Mouse (Mus musculus): ENCODE results near the gene Cpsf4l. TPM values are rescaled to one million over a fixed set of nuclear protein-coding genes. Genes with fewer than 3 reads are reported as not detected.

Gene Cpsf4l
- polyA plus RNA-seq, 2 experiments: 0.02 to 0.11 TPM

- peaks cover 13 to 22% of the 10 kb centered on the region in 2 experiments for H3K4me1 ChIP-seq (replicated peaks; ENCODE audit: control insufficient read depth in 2 of 2, insufficient read depth in 2 of 2, low read length in 1 of 2)
- no peaks in the 10 kb centered on the region for H3K9me3 ChIP-seq (ENCODE audit: control insufficient read depth, low read length)
- H3K9ac ChIP-seq (replicated peaks): no peak overlapping the region
- peaks cover 33% of the 10 kb centered on the region for H3K36me3 ChIP-seq (replicated peaks; ENCODE audit: control insufficient read depth, insufficient read depth, low read depth)
- no peaks in the 10 kb centered on the region for H3K27me3 ChIP-seq (ENCODE audit: control insufficient read depth, insufficient read depth, low read length)
- ATAC-seq (ENCODE audit: insufficient read depth): no peak
- DNase-seq (ENCODE audit: low read depth in 3 of 3, low spot score in 3 of 3): no peak
- no peak for TF ChIP-seq EP300 (IDR thresholded peaks at IDR 0.05; ENCODE audit: low read depth)
- TF ChIP-seq CTCF (IDR thresholded peaks at IDR 0.05; ENCODE audit: low read depth): no peak
- H3K4me3 ChIP-seq (ENCODE audit: insufficient read depth in 1 of 2, low read depth in 2 of 2, low read length in 2 of 2): no peak overlapping the region
- no peak overlapping the region for H3K27ac ChIP-seq
- no peak overlapping the region for H3K4me2 ChIP-seq (ENCODE audit: low read depth)
- WGBS (ENCODE audit: insufficient replicate concordance): 68% methylated on average over 3 of the region's 3 CpGs
Measured at GRCm38 (mm10) chr11:113730879-113731278, 21.1 kb upstream of the Cpsf4l start.

GRCm38 (mm10) chr11:113729917-113730316 lies 20.1 kb upstream of the Cpsf4l start:
- H3K4me3 ChIP-seq (ENCODE audit: insufficient read depth in 1 of 2, low read depth in 2 of 2, low read length in 2 of 2): no peak overlapping the region
- DNase-seq (ENCODE audit: low read depth in 3 of 3, low spot score in 3 of 3) (no peak), ATAC-seq (ENCODE audit: insufficient read depth) (no peak)
- H3K27me3 ChIP-seq (ENCODE audit: control insufficient read depth, insufficient read depth, low read length): no peaks in the 10 kb centered on the region
- H3K36me3 ChIP-seq (replicated peaks; ENCODE audit: control insufficient read depth, insufficient read depth, low read depth): peaks cover 30% of the 10 kb centered on the region
- no peaks in the 10 kb centered on the region for H3K9me3 ChIP-seq (ENCODE audit: control insufficient read depth, low read length)
- no peak for TF ChIP-seq EP300 (IDR thresholded peaks at IDR 0.05; ENCODE audit: low read depth)
- TF ChIP-seq CTCF (IDR thresholded peaks at IDR 0.05; ENCODE audit: low read depth): no peak
- no peak overlapping the region for H3K27ac ChIP-seq
- peaks cover 13 to 18% of the 10 kb centered on the region in 2 experiments for H3K4me1 ChIP-seq (replicated peaks; ENCODE audit: control insufficient read depth in 2 of 2, insufficient read depth in 2 of 2, low read length in 1 of 2)
- H3K9ac ChIP-seq (replicated peaks): no peak overlapping the region
- 69% methylated on average over 8 of the region's 8 CpGs for WGBS (ENCODE audit: insufficient replicate concordance)
- H3K4me2 ChIP-seq (ENCODE audit: low read depth): no peak overlapping the region

GRCm38 (mm10) chr11:113729239-113729638 lies 19.4 kb upstream of the Cpsf4l start:
- TF ChIP-seq CTCF (IDR thresholded peaks at IDR 0.05; ENCODE audit: low read depth) (no peak), EP300 (IDR thresholded peaks at IDR 0.05; ENCODE audit: low read depth) (no peak)
- Histone ChIP-seq H3K27me3 (ENCODE audit: control insufficient read depth, insufficient read depth, low read length) (no peaks in the 10 kb centered on the region), H3K4me3 (ENCODE audit: insufficient read depth in 1 of 2, low read depth in 2 of 2, low read length in 2 of 2) (no peak overlapping the region), H3K27ac (no peak overlapping the region), H3K4me1 (replicated peaks; ENCODE audit: control insufficient read depth in 2 of 2, insufficient read depth in 2 of 2, low read length in 1 of 2) (peaks cover 9 to 13% of the 10 kb centered on the region in 2 experiments), H3K9ac (replicated peaks) (no peak overlapping the region), H3K9me3 (ENCODE audit: control insufficient read depth, low read length) (no peaks in the 10 kb centered on the region), H3K4me2 (ENCODE audit: low read depth) (no peak overlapping the region), H3K36me3 (replicated peaks; ENCODE audit: control insufficient read depth, insufficient read depth, low read depth) (peaks cover 30% of the 10 kb centered on the region)
- WGBS (ENCODE audit: insufficient replicate concordance): 91% methylated on average over 21 of the region's 21 CpGs
- no peak for DNase-seq (ENCODE audit: low read depth in 3 of 3, low spot score in 3 of 3)
- no peak for ATAC-seq (ENCODE audit: insufficient read depth)

GRCm38 (mm10) chr11:113727992-113728391 lies 18.2 kb upstream of the Cpsf4l start:
- 87% methylated on average over 6 of the region's 6 CpGs for WGBS (ENCODE audit: insufficient replicate concordance)
- no peak overlapping the region for H3K4me3 ChIP-seq (ENCODE audit: insufficient read depth in 1 of 2, low read depth in 2 of 2, low read length in 2 of 2)
- DNase-seq (ENCODE audit: low read depth in 3 of 3, low spot score in 3 of 3) (no peak), ATAC-seq (ENCODE audit: insufficient read depth) (no peak)
- no peaks in the 10 kb centered on the region for H3K9me3 ChIP-seq (ENCODE audit: control insufficient read depth, low read length)
- no peak overlapping the region for H3K9ac ChIP-seq (replicated peaks)
- H3K36me3 ChIP-seq (replicated peaks; ENCODE audit: control insufficient read depth, insufficient read depth, low read depth): peaks cover 30% of the 10 kb centered on the region
- no peak overlapping the region for H3K4me2 ChIP-seq (ENCODE audit: low read depth)
- no peaks in the 10 kb centered on the region for H3K27me3 ChIP-seq (ENCODE audit: control insufficient read depth, insufficient read depth, low read length)
- peaks cover 0 to 1% of the 10 kb centered on the region in 2 experiments; a peak in 2 of 4 replicates for H3K4me1 ChIP-seq (replicated peaks; ENCODE audit: control insufficient read depth in 2 of 2, insufficient read depth in 2 of 2, low read length in 1 of 2)
- H3K27ac ChIP-seq: no peak overlapping the region
- TF ChIP-seq EP300 (IDR thresholded peaks at IDR 0.05; ENCODE audit: low read depth) (no peak), CTCF (IDR thresholded peaks at IDR 0.05; ENCODE audit: low read depth) (no peak)

- H3K4me1 ChIP-seq (replicated peaks; ENCODE audit: control insufficient read depth in 2 of 2, insufficient read depth in 2 of 2, low read length in 1 of 2): no peaks in the 10 kb centered on the region
- H3K4me3 ChIP-seq (ENCODE audit: insufficient read depth in 1 of 2, low read depth in 2 of 2, low read length in 2 of 2): no peak overlapping the region
- no peak for TF ChIP-seq CTCF (IDR thresholded peaks at IDR 0.05; ENCODE audit: low read depth)
- no peak for TF ChIP-seq EP300 (IDR thresholded peaks at IDR 0.05; ENCODE audit: low read depth)
- H3K9me3 ChIP-seq (ENCODE audit: control insufficient read depth, low read length): no peaks in the 10 kb centered on the region
- H3K4me2 ChIP-seq (ENCODE audit: low read depth): no peak overlapping the region
- H3K27ac ChIP-seq: no peak overlapping the region
- WGBS (ENCODE audit: insufficient replicate concordance): 84% methylated on average over 14 of the region's 14 CpGs
- no peak overlapping the region for H3K9ac ChIP-seq (replicated peaks)
- no peak for DNase-seq (ENCODE audit: low read depth in 3 of 3, low spot score in 3 of 3)
- peaks cover 30% of the 10 kb centered on the region for H3K36me3 ChIP-seq (replicated peaks; ENCODE audit: control insufficient read depth, insufficient read depth, low read depth)
- no peaks in the 10 kb centered on the region for H3K27me3 ChIP-seq (ENCODE audit: control insufficient read depth, insufficient read depth, low read length)
- ATAC-seq (ENCODE audit: insufficient read depth): no peak
Measured at GRCm38 (mm10) chr11:113726994-113727888, 17.4 kb upstream of the Cpsf4l start.
